Comparison of ENCODE assay signal across 30 mouse cellular contexts in the genomic region with DNA sequence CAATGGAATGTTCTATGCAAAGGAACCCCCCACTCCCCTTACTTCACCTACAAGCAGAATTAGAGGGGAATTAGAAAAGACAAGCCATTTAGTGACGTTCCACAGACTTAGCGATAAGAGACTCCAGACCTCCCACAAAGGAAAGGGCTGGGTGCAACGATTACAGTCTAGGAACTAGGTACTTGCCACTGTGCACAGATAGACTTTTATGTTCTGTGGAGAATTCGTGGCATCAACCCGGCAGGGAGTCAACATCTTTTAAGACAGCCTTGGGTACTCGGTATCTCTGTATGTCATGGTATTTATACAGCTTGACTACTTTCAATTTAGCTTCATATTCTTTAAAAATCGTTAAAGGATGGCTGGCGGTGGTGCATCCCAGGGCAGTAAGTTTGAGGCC. TPM values are rescaled to one million over a fixed set of nuclear protein-coding genes. Genes with fewer than 3 reads are reported as not detected.
"Had no signal": no experiment of that assay in that cellular context is flagged by ENCODE, and none has a peak within 500 bp of the region (broad histone marks: within the 10 kb centered on the region; RNA-seq: fewer than 3 reads in every experiment).

No protein-coding gene starts in this region.

- H3K4me3 ChIP-seq: embryonic facial prominence, embryonic 10.5 days; embryonic facial prominence, embryonic 12.5 days; embryonic facial prominence, embryonic 13.5 days; embryonic facial prominence, embryonic 15.5 days; erythroblast, embryonic 14.5 days; forebrain, embryonic 10.5 days; forebrain, embryonic 12.5 days; forebrain, embryonic 13.5 days; forebrain, embryonic 15.5 days; heart, adult 2 months had no signal

- H3K27ac ChIP-seq: embryonic facial prominence, embryonic 12.5 days; embryonic facial prominence, embryonic 13.5 days; embryonic facial prominence, embryonic 15.5 days; forebrain, embryonic 12.5 days; forebrain, embryonic 13.5 days; forebrain, embryonic 15.5 days had no signal

- H3K36me3 ChIP-seq: embryonic facial prominence, embryonic 12.5 days had no signal

- H3K27me3 ChIP-seq: embryonic facial prominence, embryonic 15.5 days; forebrain, embryonic 13.5 days; forebrain, embryonic 15.5 days had no signal

- DNase-seq: cerebellum, adult 8-10 months; cerebellum, adult 9-10 months; cerebellum, postnatal 10 days; cerebellum, postnatal 14 days; cerebellum, postnatal 25 days; cerebellum, postnatal 36 days; embryo, embryonic 11 days; forebrain, postnatal 0 days; gastrocnemius, adult 2 months; gastrocnemius, postnatal 10 days; gastrocnemius, postnatal 14 days; gastrocnemius, postnatal 25 days; gastrocnemius, postnatal 36 days; heart, adult 18-20 months; heart, adult 2 months had no signal

- H3K9me3 ChIP-seq: embryonic facial prominence, embryonic 10.5 days; embryonic facial prominence, embryonic 12.5 days; embryonic facial prominence, embryonic 13.5 days; embryonic facial prominence, embryonic 15.5 days; forebrain, embryonic 10.5 days; forebrain, embryonic 12.5 days; forebrain, embryonic 13.5 days; forebrain, embryonic 15.5 days had no signal

RNA-seq across cellular contexts. Expression of a gene that starts 54.7 kb away (rescaled TPM):
- total RNA-seq: common myeloid progenitor, adult 5-6 weeks; granulocyte monocyte progenitor cell, adult 5-6 weeks had no signal
- polyA plus RNA-seq: embryonic facial prominence, embryonic 10.5 days; erythroblast, embryonic 14.5 days; forebrain, embryonic 10.5 days; forebrain, embryonic 11.5 days; forebrain, embryonic 13.5 days; forebrain, embryonic 14.5 days; forebrain, embryonic 16.5 days; frontal cortex, adult 2 months had no signal
